Mouse (Mus musculus) Muller cell, postnatal 12 days (primary cell): ENCODE results near the gene Ndufa4l2.

ENCODE experiments used
- DNase-seq: peaks from one replicate; pipeline ENCODE4 v3.0.0-alpha.2; 2015; ENCODE audit errors: inconsistent ontology term

Ndufa4l2 gene

GRCm38 (mm10) chr10:127526048-127526447, 11.3 kb downstream of the Ndufa4l2 start:
- no peak for DNase-seq

- DNase-seq = peak; percentile 77
These were observed 11.9 kb downstream of the Ndufa4l2 start for GRCm38 (mm10) chr10:127526681-127527080.

GRCm38 (mm10) chr10:127527481-127527880, 12.7 kb downstream of the Ndufa4l2 start:
- DNase-seq = no peak

- no peak for DNase-seq
These were observed 16.2 kb downstream of the Ndufa4l2 start for GRCm38 (mm10) chr10:127530945-127531344.

- DNase-seq = no peak
These were observed 16.8 kb downstream of the Ndufa4l2 start for GRCm38 (mm10) chr10:127531548-127531947.

- peak; percentile 66 for DNase-seq
These were observed 19.5 kb downstream of the Ndufa4l2 start, which contains the start of gene Nxph4 for GRCm38 (mm10) chr10:127534036-127534928. Gene Nxph4 (minus strand): TSS chr10:127534559.

- DNase-seq = no peak
These were observed 20.2 kb downstream of the Ndufa4l2 start for GRCm38 (mm10) chr10:127534929-127535384.

GRCm38 (mm10) chr10:127536586-127537314, 22.0 kb downstream of the Ndufa4l2 start:
- DNase-seq = no peak

GRCm38 (mm10) chr10:127537854-127538583, 23.3 kb downstream of the Ndufa4l2 start:
- peak; percentile 60 for DNase-seq

GRCm38 (mm10) chr10:127541510-127541909, 26.7 kb downstream of the Ndufa4l2 start:
- no peak for DNase-seq

GRCm38 (mm10) chr10:127542084-127542483, 27.3 kb downstream of the Ndufa4l2 start:
- DNase-seq = peak; percentile 93

GRCm38 (mm10) chr10:127542720-127543119, 28.0 kb downstream of the Ndufa4l2 start:
- peak; percentile 56 for DNase-seq

GRCm38 (mm10) chr10:127543916-127544315, 29.1 kb downstream of the Ndufa4l2 start:
- no peak for DNase-seq

GRCm38 (mm10) chr10:127544375-127544774, 29.6 kb downstream of the Ndufa4l2 start:
- DNase-seq = no peak

GRCm38 (mm10) chr10:127546505-127546904, 31.7 kb downstream of the Ndufa4l2 start:
- DNase-seq = no peak

- no peak for DNase-seq
These were observed 33.5 kb downstream of the Ndufa4l2 start for GRCm38 (mm10) chr10:127548236-127548635.

- no peak for DNase-seq
These were observed 35.1 kb downstream of the Ndufa4l2 start for GRCm38 (mm10) chr10:127549892-127550291.

GRCm38 (mm10) chr10:127555703-127556102, 40.9 kb downstream of the Ndufa4l2 start:
- DNase-seq = peak; percentile 60

- no peak for DNase-seq
These were observed 42.6 kb downstream of the Ndufa4l2 start for GRCm38 (mm10) chr10:127557397-127557796.

- no peak for DNase-seq
These were observed 46.4 kb downstream of the Ndufa4l2 start for GRCm38 (mm10) chr10:127561145-127561544.

- DNase-seq = no peak
These were observed 49.1 kb downstream of the Ndufa4l2 start for GRCm38 (mm10) chr10:127563840-127564239.

- DNase-seq = no peak
These were observed 49.5 kb downstream of the Ndufa4l2 start for GRCm38 (mm10) chr10:127564301-127564700.
